Mouse (Mus musculus) heart, adult 2 months (tissue): ENCODE results near the gene Try5.

Experiments used
- CTCF ChIP-seq: fragments of 200-600 bp; IDR thresholded peaks from 2 replicates; pipeline ENCODE4 v1.8.1; 2022; ENCODE audit warnings: antibody characterized with exemption, mild to moderate bottlenecking, moderate library complexity
- POLR2A ChIP-seq: fragments of 200-500 bp; IDR thresholded peaks from 2 replicates; pipeline ENCODE4 v1.6.1; 2011; ENCODE audit warnings: mild to moderate bottlenecking, low read depth, low read length, control low read depth; ENCODE audit not compliant: insufficient read depth

GRCm38 (mm10) chr6:41266140-41266539 is 50.5 kb downstream of the Try5 start:
- TF ChIP-seq CTCF (no peak), POLR2A (no peak)
